In genomic region chr17:80577639-80578038, GRCm38 (mm10) we compare ENCODE assay signal across 7 mouse cellular contexts. TPM values are rescaled to one million over a fixed set of nuclear protein-coding genes. Genes with fewer than 3 reads are reported as not detected.
A peak's percentile ranks its signal among the peaks of the same experiment; 100 is the strongest.
DNase-seq lines count a peak whose midpoint lies in the region; ATAC-seq lines count a peak whose summit lies in the region.

Gene Cdkl4, minus strand, starts transcription at chr17:80577813.

- DNase-seq in left cerebral cortex, adult 8-10 months (ENCODE audit: low spot score in 2 of 2), result no peak
- no peak for DNase-seq in left cerebral cortex, postnatal 4 days
- DNase-seq in layer of hippocampus, postnatal 36 days, result no peak
- DNase-seq in frontal cortex, adult 2 months (ENCODE audit: extremely low spot score in 1 of 2, low spot score in 1 of 2), result no peak
- DNase-seq in c-Kit-positive CD71-positive TER-119-positive erythroid progenitor cells, embryonic 14.5 days (ENCODE audit: low spot score), result no peak

- H3K27me3 ChIP-seq in forebrain, embryonic 13.5 days, result no peaks in the 10 kb centered on the region
- no peaks in the 10 kb centered on the region for H3K27me3 ChIP-seq in neural tube, embryonic 14.5 days (ENCODE audit: control insufficient read depth, insufficient read depth, low read length)

- intact Hi-C loops in left cerebral cortex, postnatal 4 days (cut with DNase I), result no loop called here

- peak; percentile 37 for ATAC-seq in forebrain, embryonic 13.5 days
- ATAC-seq in neural tube, embryonic 14.5 days (ENCODE audit: low read depth), result peak; percentile 62

- peak within 1 kb of the TSS; percentile 67 for H3K9ac ChIP-seq in forebrain, embryonic 13.5 days
- H3K9ac ChIP-seq in neural tube, embryonic 14.5 days (replicated peaks; ENCODE audit: low read depth, low read length), result peak within 1 kb of the TSS; percentile 55

- 67% methylated on average over 15 of the region's 15 CpGs for WGBS in forebrain, embryonic 13.5 days
- 70% methylated on average over 15 of the region's 15 CpGs for WGBS in neural tube, embryonic 14.5 days

- H3K4me1 ChIP-seq in forebrain, embryonic 13.5 days, result peaks cover 17% of the 10 kb centered on the region; the same call in 1 of the 2 replicates
- 0 out of 2 replicates have a peak, but pooled peaks cover 4% of the 10 kb centered on the region for H3K4me1 ChIP-seq in neural tube, embryonic 14.5 days (ENCODE audit: control insufficient read depth, insufficient read depth, low read length)

- H3K9me3 ChIP-seq in forebrain, embryonic 13.5 days (replicated peaks), result no peaks in the 10 kb centered on the region
- H3K9me3 ChIP-seq in neural tube, embryonic 14.5 days (ENCODE audit: control insufficient read depth, low read length), result no peaks in the 10 kb centered on the region

- H3K4me2 ChIP-seq in forebrain, embryonic 13.5 days, result peak within 1 kb of the TSS; percentile 89
- peak within 1 kb of the TSS; percentile 80 for H3K4me2 ChIP-seq in neural tube, embryonic 14.5 days (ENCODE audit: low read depth, low read length)

- H3K27ac ChIP-seq in forebrain, embryonic 13.5 days, result no peak within 1 kb of the TSS; the same call in 1 of the 2 replicates
- 0 out of 2 replicates have a peak within 1 kb of the TSS, but pooled peaks have one; percentile 40 for H3K27ac ChIP-seq in neural tube, embryonic 14.5 days (ENCODE audit: low read depth, low read length)

- peak within 1 kb of the TSS; percentile 50 for H3K4me3 ChIP-seq in forebrain, embryonic 13.5 days
- peak within 1 kb of the TSS; percentile 39 for H3K4me3 ChIP-seq in neural tube, embryonic 14.5 days (ENCODE audit: low read depth, low read length)

- peaks cover 20% of the 10 kb centered on the region for H3K36me3 ChIP-seq in forebrain, embryonic 13.5 days (ENCODE audit: poor library complexity, severe bottlenecking)
- peaks cover 9% of the 10 kb centered on the region; the same call in 1 of the 2 replicates for H3K36me3 ChIP-seq in neural tube, embryonic 14.5 days (ENCODE audit: control insufficient read depth, insufficient read depth, low read length)

RNA-seq across cellular contexts. Expression of gene Cdkl4, which starts in this region (rescaled TPM):
- total RNA-seq in left cerebral cortex, adult 8-10 months (2022), result 10 to 100 TPM; 15.5 to 18.0 (median 16.8) TPM
- 1 to 10 TPM; 5.8 to 6.1 TPM for total RNA-seq in left cerebral cortex, postnatal 4 days (2021)
- 1.5 and 3.6 TPM in 2 replicates for polyA plus RNA-seq in forebrain, embryonic 13.5 days (2015; fragmentation: Nextera tagmentation; extraction: Ambion mirVana)
- 10 to 100 TPM; 16.0 TPM for total RNA-seq in layer of hippocampus, postnatal 36 days (2021)
- polyA plus RNA-seq in neural tube, embryonic 14.5 days (2014; fragmentation: Nextera tagmentation; extraction: Ambion mirVana), result 4.5 and 7.4 TPM in 2 replicates
- polyA plus RNA-seq in frontal cortex, adult 2 months (2012; rRNA removed), result 7.3 and 8.9 TPM in 2 replicates
